Mouse (Mus musculus): ENCODE data around the gene Fam216a.

DNA sequence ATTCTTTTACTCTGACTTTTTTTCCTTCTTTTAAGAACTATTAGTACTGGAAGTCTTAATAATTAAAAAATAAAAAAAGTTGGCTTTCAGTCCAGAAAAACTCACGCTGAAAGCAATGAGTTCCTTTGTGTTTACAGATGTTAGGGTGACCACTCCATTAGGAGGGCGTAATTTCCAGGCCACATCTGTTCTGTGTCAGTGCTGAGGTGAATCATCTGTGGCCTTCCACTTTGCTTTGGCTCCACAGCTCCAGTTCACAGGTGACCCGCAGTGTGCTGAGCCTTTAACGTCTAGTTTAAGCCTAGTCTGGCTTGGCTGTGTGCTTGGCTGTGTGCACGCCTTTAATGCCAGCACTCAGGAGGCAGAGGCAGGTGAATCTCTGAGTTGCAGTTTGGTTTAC is 39.7 kb upstream of the Fam216a start:
- no peak for TF ChIP-seq POLR2A (IDR thresholded peaks at IDR 0.05; ENCODE audit: control insufficient read depth, low read depth, low read length)
- no peak for TF ChIP-seq CTCF (IDR thresholded peaks at IDR 0.05; ENCODE audit: control insufficient read depth, insufficient read depth, insufficient replicate concordance, low read depth, low read length)
